Mouse (Mus musculus): Measurements from ENCODE around the gene Mylk2. TPM values are rescaled to one million over a fixed set of nuclear protein-coding genes. Genes with fewer than 3 reads are reported as not detected.
A peak's percentile ranks its signal among the peaks of the same experiment; 100 is the strongest.

Mylk2 gene
- polyA plus RNA-seq, 1 experiment: not detected

DNA sequence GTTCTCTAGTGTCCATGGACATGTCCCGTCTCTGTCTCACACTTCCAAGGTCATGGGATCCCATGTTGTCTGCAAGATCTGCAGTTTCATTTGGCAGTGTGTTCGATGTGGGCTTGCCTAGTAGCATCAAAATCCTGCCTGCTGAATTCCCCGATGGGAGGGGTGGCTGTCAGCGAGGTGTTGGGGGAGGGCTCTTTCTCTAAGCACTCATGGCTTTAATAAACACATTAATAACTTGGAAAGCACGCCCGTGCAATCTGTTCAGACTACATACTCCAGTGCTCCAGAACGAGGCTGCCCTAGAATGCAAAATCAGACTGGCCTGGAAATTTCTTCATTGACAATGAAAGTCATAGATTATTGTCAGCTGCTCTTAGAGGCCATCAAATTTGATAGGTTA, 35.9 kb downstream of the Mylk2 start:
- H3K36me3 ChIP-seq (ENCODE audit: control insufficient read depth): no peaks in the 10 kb centered on the region
- no peak overlapping the region for H3K4me3 ChIP-seq (replicated peaks)
- TF ChIP-seq TAL1 (IDR thresholded peaks at IDR 0.05; ENCODE audit: low read length): no peak
- TF ChIP-seq GATA1 (IDR thresholded peaks at IDR 0.05; ENCODE audit: low read length): no peak
- no peaks in the 10 kb centered on the region for H3K4me1 ChIP-seq (ENCODE audit: control insufficient read depth)
- H3K27me3 ChIP-seq (ENCODE audit: control insufficient read depth): peaks cover 80% of the 10 kb centered on the region
- H3K9me3 ChIP-seq (ENCODE audit: control insufficient read depth, low read length): no peaks in the 10 kb centered on the region

DNA sequence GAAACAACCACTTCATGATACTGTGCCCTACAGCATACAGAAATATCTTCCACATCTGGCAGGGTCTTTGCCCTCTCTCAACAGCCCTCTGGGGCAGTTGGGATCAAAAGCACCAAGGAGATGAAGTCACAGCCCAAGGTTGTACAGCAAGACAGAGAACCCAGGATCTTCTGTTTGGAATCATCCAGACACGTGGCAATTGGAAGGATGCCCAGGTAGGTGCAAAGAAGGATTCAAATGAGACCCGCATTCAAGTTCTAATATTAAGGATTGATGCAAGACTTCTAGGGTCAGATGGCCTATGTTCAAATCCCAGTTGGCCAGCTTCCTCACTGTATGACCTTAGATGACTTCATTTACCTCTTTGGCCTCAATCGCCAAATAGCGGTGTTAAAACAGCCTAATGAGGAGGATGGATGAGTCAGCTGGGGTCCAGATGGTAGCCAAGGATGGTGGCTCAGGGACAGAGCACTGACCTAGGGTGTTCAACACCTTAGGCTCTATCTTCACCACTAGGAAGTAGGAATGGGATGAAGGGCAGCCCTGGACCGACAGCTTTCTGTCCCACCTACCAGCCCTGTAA, 37.4 kb downstream of the Mylk2 start:
- no peaks in the 10 kb centered on the region for H3K4me1 ChIP-seq (ENCODE audit: control insufficient read depth)
- no peaks in the 10 kb centered on the region for H3K36me3 ChIP-seq (ENCODE audit: control insufficient read depth)
- TF ChIP-seq TAL1 (IDR thresholded peaks at IDR 0.05; ENCODE audit: low read length) (no peak), GATA1 (IDR thresholded peaks at IDR 0.05; ENCODE audit: low read length) (no peak)
- peaks cover 78% of the 10 kb centered on the region for H3K27me3 ChIP-seq (ENCODE audit: control insufficient read depth)
- H3K9me3 ChIP-seq (ENCODE audit: control insufficient read depth, low read length): no peaks in the 10 kb centered on the region
- H3K4me3 ChIP-seq (replicated peaks): no peak overlapping the region

DNA sequence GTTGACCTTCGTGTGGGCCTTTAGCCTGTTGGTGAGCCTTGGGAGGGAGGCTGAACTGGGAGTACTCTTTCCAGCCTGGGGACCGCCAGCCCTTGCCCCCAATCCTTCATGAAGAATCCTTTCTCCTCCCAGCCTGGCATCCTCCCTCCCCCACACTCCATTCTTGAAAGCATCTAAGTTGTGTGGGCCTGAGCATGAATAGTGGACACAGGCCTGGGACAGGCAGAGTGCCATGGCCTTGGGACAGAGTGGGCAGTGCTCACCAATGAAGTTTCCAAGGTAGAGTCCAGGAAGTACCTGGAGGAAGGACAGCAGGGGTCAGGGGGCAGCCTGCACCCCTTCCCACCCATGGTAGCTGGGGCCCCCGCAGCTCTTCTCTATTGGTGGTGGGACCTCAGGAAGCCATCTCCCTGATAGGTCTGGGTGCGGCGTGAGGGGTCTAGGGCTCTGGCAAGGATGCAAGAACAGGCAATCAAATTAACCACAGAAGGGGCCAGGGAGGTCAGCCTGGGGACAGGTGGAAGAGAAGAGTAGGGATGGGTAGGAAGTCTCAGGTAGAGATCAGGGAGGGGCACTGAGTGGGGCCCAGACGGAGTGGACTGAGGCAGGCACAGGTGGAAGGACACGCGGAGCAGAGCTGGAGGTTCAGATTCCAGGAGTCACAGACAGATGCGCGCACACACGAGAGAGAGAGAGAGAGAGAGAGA, 39.4 kb downstream of the Mylk2 start:
- H3K27me3 ChIP-seq (ENCODE audit: control insufficient read depth): peaks cover 72% of the 10 kb centered on the region
- no peak for TF ChIP-seq TAL1 (IDR thresholded peaks at IDR 0.05; ENCODE audit: low read length)
- no peak for TF ChIP-seq GATA1 (IDR thresholded peaks at IDR 0.05; ENCODE audit: low read length)
- no peaks in the 10 kb centered on the region for H3K9me3 ChIP-seq (ENCODE audit: control insufficient read depth, low read length)
- H3K4me3 ChIP-seq (replicated peaks): no peak overlapping the region
- no peaks in the 10 kb centered on the region for H3K36me3 ChIP-seq (ENCODE audit: control insufficient read depth)
- H3K4me1 ChIP-seq (ENCODE audit: control insufficient read depth): no peaks in the 10 kb centered on the region

DNA sequence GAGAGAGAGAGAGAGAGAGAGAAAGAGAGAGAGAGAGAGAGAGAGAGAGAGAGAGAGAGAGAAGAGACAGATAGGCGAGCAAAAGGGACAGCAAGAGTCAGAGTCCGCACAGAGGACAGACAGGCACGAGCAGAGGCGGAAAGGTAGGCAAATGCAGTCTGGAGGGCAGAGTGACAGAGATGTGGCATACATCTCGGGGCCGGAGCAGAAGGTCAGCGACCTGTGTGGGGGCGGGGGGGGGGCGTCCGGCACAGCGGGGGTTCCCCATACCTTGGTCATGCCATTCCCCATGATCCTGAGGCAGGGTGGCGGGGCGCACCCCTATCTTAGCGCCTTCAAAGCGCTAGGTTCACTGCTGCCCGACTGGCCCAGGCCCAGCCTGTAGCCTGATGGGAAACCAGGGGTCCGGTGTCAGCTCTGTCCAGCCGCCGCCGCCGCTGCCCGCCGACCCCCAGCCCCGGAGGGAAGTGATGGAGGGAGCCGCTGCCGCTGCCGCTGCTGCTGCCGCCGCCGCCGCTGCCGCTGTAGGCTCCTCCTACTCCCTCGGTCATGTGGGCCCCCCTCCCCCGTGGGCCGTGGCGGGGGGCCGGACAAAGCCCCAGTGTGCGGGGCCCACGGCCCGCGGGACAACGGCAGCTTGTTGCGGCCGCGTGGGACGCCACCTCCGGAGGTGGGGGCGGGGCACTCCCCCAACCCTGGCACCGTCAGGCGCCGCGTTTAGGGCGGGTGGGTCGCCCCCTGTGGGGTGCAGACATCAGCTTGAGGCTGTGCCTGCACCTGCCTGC, 40.1 kb downstream of the Mylk2 start, which contains the start of gene Dusp15:
Gene Dusp15 (minus strand): TSS at position 634 of the 785 bp plus-strand sequence.
- Histone ChIP-seq H3K36me3 (ENCODE audit: control insufficient read depth) (no peaks in the 10 kb centered on the region), H3K27me3 (ENCODE audit: control insufficient read depth) (peaks cover 64% of the 10 kb centered on the region), H3K4me3 (replicated peaks) (no peak within 1 kb of the TSS), H3K4me1 (ENCODE audit: control insufficient read depth) (no peaks in the 10 kb centered on the region), H3K9me3 (ENCODE audit: control insufficient read depth, low read length) (no peaks in the 10 kb centered on the region)
- no peak for TF ChIP-seq TAL1 (IDR thresholded peaks at IDR 0.05; ENCODE audit: low read length)
- TF ChIP-seq GATA1 (IDR thresholded peaks at IDR 0.05; ENCODE audit: low read length): no peak

- no peaks in the 10 kb centered on the region for H3K9me3 ChIP-seq (ENCODE audit: control insufficient read depth, low read length)
- H3K4me3 ChIP-seq (replicated peaks): no peak overlapping the region
- H3K36me3 ChIP-seq (ENCODE audit: control insufficient read depth): no peaks in the 10 kb centered on the region
- no peak for TF ChIP-seq TAL1 (IDR thresholded peaks at IDR 0.05; ENCODE audit: low read length)
- TF ChIP-seq GATA1 (IDR thresholded peaks at IDR 0.05; ENCODE audit: low read length): no peak
- peaks cover 64% of the 10 kb centered on the region for H3K27me3 ChIP-seq (ENCODE audit: control insufficient read depth)
- H3K4me1 ChIP-seq (ENCODE audit: control insufficient read depth): no peaks in the 10 kb centered on the region
Observed at GRCm38 (mm10) chr2:152951850-152952720, 40.9 kb downstream of the Mylk2 start.

DNA sequence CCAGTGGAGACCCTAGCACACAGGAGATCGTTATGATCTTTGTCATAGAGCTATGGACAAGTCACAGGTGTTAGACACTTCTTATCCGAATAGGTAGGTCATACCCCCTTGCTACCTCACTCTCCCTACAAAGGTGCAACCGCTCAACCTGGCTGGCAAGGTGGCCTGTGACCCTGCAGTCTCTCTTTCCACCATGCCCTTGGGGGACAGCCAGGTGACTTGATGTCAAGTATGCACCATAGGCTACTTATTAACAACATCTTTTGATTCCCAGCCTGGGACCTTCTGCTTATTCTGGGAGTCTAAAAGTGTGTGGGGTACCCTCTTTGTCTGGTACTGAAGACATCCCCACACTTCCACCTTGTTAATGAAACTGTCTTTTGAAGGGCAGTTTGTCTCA, 47.0 kb downstream of the Mylk2 start:
- Histone ChIP-seq H3K36me3 (ENCODE audit: control insufficient read depth) (no peaks in the 10 kb centered on the region), H3K27me3 (ENCODE audit: control insufficient read depth) (peaks cover 38% of the 10 kb centered on the region), H3K4me1 (ENCODE audit: control insufficient read depth) (peaks cover 2% of the 10 kb centered on the region; the same call in 1 of the 2 replicates), H3K9me3 (ENCODE audit: control insufficient read depth, low read length) (no peaks in the 10 kb centered on the region), H3K4me3 (replicated peaks) (no peak overlapping the region)
- TF ChIP-seq GATA1 (IDR thresholded peaks at IDR 0.05; ENCODE audit: low read length) (no peak), TAL1 (IDR thresholded peaks at IDR 0.05; ENCODE audit: low read length) (no peak)

DNA sequence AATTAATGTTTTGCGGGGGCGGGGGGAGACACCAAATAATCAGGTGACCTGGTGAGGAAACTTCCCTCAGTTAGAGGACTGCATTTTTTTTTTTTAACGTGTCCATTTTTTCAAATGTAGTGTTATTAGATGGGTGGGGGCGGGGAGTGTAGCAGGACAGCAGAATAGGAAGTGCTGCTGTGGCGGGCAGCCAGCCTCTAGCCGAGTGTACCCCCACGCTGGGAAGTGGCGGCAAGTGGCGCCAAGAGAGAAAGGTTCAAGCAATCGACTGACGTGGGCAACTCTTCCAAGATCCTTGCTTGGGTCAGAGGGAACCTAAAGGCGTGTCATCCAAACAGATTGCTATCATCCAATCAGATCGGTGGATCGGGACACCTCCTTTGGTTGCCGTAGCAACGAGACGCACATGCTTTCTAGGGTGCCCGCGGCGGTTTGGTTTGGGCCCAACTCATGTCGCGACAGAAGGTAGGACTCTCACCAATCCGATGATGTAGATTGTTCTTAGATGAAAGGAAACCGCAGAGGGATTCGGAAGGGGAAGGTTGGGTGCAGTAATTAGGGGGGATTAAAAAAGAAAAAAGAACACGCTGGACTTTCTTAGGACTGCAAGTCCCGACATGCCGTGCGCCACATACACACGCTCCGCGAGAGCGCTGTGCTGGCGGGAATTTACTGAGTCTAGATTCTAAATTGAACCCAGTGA, 51.1 kb downstream of the Mylk2 start, which contains the start of gene Ttll9:
Gene Ttll9 (plus strand): TSS at position 395 of the 703 bp plus-strand sequence.
- peaks cover 28% of the 10 kb centered on the region for H3K27me3 ChIP-seq (ENCODE audit: control insufficient read depth)
- TF ChIP-seq GATA1 (IDR thresholded peaks at IDR 0.05; ENCODE audit: low read length) (no peak), TAL1 (IDR thresholded peaks at IDR 0.05; ENCODE audit: low read length) (no peak)
- H3K4me3 ChIP-seq (replicated peaks): peak within 1 kb of the TSS; percentile 35
- H3K4me1 ChIP-seq (ENCODE audit: control insufficient read depth): peaks cover 2% of the 10 kb centered on the region; the same call in 1 of the 2 replicates
- H3K36me3 ChIP-seq (ENCODE audit: control insufficient read depth): no peaks in the 10 kb centered on the region
- no peaks in the 10 kb centered on the region for H3K9me3 ChIP-seq (ENCODE audit: control insufficient read depth, low read length)

- TF ChIP-seq TAL1 (IDR thresholded peaks at IDR 0.05; ENCODE audit: low read length) (no peak), GATA1 (IDR thresholded peaks at IDR 0.05; ENCODE audit: low read length) (no peak)
- Histone ChIP-seq H3K4me1 (ENCODE audit: control insufficient read depth) (peaks cover 2% of the 10 kb centered on the region; the same call in 1 of the 2 replicates), H3K36me3 (ENCODE audit: control insufficient read depth) (no peaks in the 10 kb centered on the region), H3K4me3 (replicated peaks) (no peak overlapping the region), H3K9me3 (ENCODE audit: control insufficient read depth, low read length) (no peaks in the 10 kb centered on the region), H3K27me3 (ENCODE audit: control insufficient read depth) (peaks cover 26% of the 10 kb centered on the region)
Observed at GRCm38 (mm10) chr2:152965555-152965954, 54.4 kb downstream of the Mylk2 start.

Other genes starting within 250 kb of the Mylk2 start
- 2.1 and 2.4 TPM in 2 replicates for gene H13, start 241.9 kb upstream of the Mylk2 start, polyA plus RNA-seq (2012)
- gene Mcts2, start 224.3 kb upstream of the Mylk2 start, polyA plus RNA-seq (2012): 0.19 and 0.30 TPM in 2 replicates
- 0.75 and 1.2 TPM in 2 replicates for gene Id1, start 175.1 kb upstream of the Mylk2 start, polyA plus RNA-seq (2012)
- not detected in 2 replicates for gene Cox4i2, start 157.2 kb upstream of the Mylk2 start, polyA plus RNA-seq (2012)
- gene Bcl2l1, start 79.6 kb upstream of the Mylk2 start, polyA plus RNA-seq (2012): 212 and 213 TPM in 2 replicates
- gene Tpx2, start 63.4 kb upstream of the Mylk2 start, polyA plus RNA-seq (2012): 4.9 and 5.7 TPM in 2 replicates
- not detected in 2 replicates for gene Foxs1, start 21.9 kb downstream of the Mylk2 start, polyA plus RNA-seq (2012)
- gene Dusp15, start 40.3 kb downstream of the Mylk2 start, polyA plus RNA-seq (2012): not detected in 2 replicates
- gene Ttll9, start 51.1 kb downstream of the Mylk2 start, polyA plus RNA-seq (2012): not detected in 2 replicates
- gene Pdrg1, start 104.1 kb downstream of the Mylk2 start, polyA plus RNA-seq (2012): 1.2 and 1.4 TPM in 2 replicates
- not detected in 2 replicates for gene Xkr7, start 120.5 kb downstream of the Mylk2 start, polyA plus RNA-seq (2012)
- 0.02 TPM in 1 of 2 replicates, not detected in the other for gene Ccm2l, start 154.6 kb downstream of the Mylk2 start, polyA plus RNA-seq (2012)
- gene Hck, start 197.1 kb downstream of the Mylk2 start, polyA plus RNA-seq (2012): 0.09 and 0.13 TPM in 2 replicates
- gene Tm9sf4, start 250.0 kb downstream of the Mylk2 start, polyA plus RNA-seq (2012): 2.4 and 2.8 TPM in 2 replicates